Mouse (Mus musculus): ENCODE measurements around the gene Chrnb1. TPM values are rescaled to one million over a fixed set of nuclear protein-coding genes. Genes with fewer than 3 reads are reported as not detected.

The Chrnb1 gene
- total RNA-seq, 2 experiments from 2014 or later = 3.6 to 4.3 TPM

DNA sequence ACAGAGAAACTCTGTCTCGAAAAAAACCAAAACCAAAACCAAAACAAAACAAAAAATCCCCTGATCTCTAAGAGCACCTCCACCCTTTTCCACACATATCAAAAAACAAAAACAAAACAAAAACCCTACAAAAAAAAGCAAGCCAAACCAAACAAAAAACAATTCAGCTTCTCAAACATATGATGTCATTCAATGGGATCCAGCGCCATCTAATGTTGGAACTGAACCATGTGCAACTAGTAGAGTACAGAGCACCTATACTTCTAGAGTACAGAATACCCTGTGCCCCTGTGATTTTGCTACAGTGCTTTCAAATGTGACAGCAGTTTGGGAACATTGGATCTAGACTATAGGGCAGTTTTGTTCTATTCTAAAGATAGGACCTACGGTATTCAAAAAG is 41.0 kb downstream of the Chrnb1 start:
- DNase-seq = peak in 1 of 2 experiments; percentile 42
- intact Hi-C loops (cut with DNase I) = loop anchor here (1.0 kb wide), 2 partner anchors 72 to 98 kb away; partner anchors contain the start of gene Senp3

DNA sequence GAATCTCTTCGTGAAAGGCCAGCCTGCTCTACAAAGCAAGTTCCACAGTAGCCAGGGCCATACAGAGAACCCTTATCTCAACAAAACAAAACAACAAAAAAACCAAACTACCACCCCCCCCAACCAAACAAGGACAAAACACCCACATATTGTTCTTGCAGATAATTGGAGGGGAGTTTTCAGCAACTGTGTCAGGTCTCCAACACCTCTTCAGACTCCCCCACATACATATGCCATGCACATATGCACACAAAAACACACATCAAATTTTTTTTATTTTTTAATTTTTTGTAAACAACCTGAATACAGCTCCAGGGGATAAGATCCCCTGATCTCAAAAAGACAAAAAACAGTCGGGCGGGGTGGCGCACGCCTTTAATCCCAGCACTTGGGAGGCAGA is 41.5 kb downstream of the Chrnb1 start:
- intact Hi-C loops (cut with DNase I) = loop anchor here (1.0 kb wide), 2 partner anchors 72 to 98 kb away; partner anchors contain the start of gene Senp3
- DNase-seq = no peak

DNA sequence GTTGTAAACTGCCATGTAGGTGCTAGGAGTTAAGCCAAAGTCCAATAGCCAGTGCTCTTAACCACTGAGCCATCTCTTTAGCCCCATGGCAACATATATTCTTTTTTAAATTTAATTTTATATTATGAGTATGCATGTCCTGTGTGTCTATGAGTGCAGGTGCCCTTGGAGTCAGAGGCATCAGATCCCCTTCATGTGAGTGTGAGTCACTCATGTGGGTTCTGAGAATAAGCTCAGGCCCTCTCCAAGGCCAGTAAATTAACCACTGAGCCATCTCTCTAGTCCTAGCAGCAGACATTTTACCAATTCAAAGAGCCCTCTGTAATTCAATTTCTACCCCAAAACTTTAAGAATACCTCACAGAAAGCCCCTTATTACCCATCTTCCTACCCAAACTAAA is 43.1 kb downstream of the Chrnb1 start:
- intact Hi-C loops (cut with DNase I) = no loop called here
- DNase-seq = no peak

DNA sequence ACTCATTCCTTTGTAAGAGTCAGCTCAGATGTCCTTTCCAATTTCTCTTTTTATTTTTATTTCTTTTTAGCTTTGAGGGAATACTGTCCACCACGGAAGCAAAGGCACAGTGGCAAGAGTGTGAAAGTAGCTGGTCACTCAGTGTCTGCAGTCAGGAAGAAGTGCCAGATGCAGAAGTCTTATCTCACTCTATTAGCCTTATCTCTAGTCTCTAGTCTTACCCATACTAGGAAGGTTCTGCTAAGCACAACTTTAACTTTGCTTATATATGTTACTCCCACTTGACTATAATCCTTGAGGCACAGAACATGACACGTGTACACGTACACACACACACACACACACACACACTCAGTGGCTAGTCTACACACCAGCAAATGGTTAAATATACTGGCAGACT is 44.1 kb downstream of the Chrnb1 start:
- no peak for DNase-seq
- intact Hi-C loops (cut with DNase I) = no loop called here

Other genes starting within 250 kb of the Chrnb1 start
- gene Dnah2, start 246.8 kb downstream of the Chrnb1 start, total RNA-seq (2021) = under 1 TPM; 0.33 to 0.57 TPM
- 10 to 100 TPM; 77.4 to 98.0 TPM for gene Efnb3, start 235.7 kb downstream of the Chrnb1 start, total RNA-seq (2021)
- 1 to 10 TPM; 5.1 to 6.3 TPM for gene Wrap53, start 215.7 kb downstream of the Chrnb1 start, total RNA-seq (2021)
- 10 to 100 TPM; 13.9 to 17.0 TPM for gene Trp53, start 215.6 kb downstream of the Chrnb1 start, total RNA-seq (2021)
- 10 to 100 TPM; 20.9 to 22.5 TPM for gene Atp1b2, start 190.0 kb downstream of the Chrnb1 start, total RNA-seq (2021)
- gene Shbg, start 178.0 kb downstream of the Chrnb1 start, total RNA-seq (2021) = not detected
- gene Sat2, start 173.9 kb downstream of the Chrnb1 start, total RNA-seq (2021) = 1 to 10 TPM; 3.7 to 4.1 TPM
- 10 to 100 TPM; 87.3 to 98.6 TPM for gene Fxr2, start 163.0 kb downstream of the Chrnb1 start, total RNA-seq (2021)
- gene Sox15, start 140.6 kb downstream of the Chrnb1 start, total RNA-seq (2021) = not detected
- 10 to 100 TPM; 14.9 to 16.2 TPM for gene Mpdu1, start 133.3 kb downstream of the Chrnb1 start, total RNA-seq (2021)
- gene Cd68, start 129.8 kb downstream of the Chrnb1 start, total RNA-seq (2021) = 1 to 10 TPM; 8.7 to 9.1 TPM
- gene Eif4a1, start 123.5 kb downstream of the Chrnb1 start, total RNA-seq (2021) = 100 to 1,000 TPM; 188 to 222 TPM
- 10 to 100 TPM; 30.4 to 31.8 TPM for gene Senp3, start 113.9 kb downstream of the Chrnb1 start, total RNA-seq (2021)
- 1 to 10 TPM; 1.4 to 2.4 TPM for gene Tnfsf13, start 110.2 kb downstream of the Chrnb1 start, total RNA-seq (2021)
- 10 to 100 TPM; 16.3 to 21.0 TPM for gene Tnfsf12, start 100.1 kb downstream of the Chrnb1 start, total RNA-seq (2021)
- gene Tnfsfm13, start 99.8 kb downstream of the Chrnb1 start, total RNA-seq (2021) = 1 to 10 TPM; 4.4 to 4.6 TPM
- gene Polr2a, start 37.3 kb downstream of the Chrnb1 start, total RNA-seq (2021) = 10 to 100 TPM; 30.1 to 35.4 TPM
- gene Slc35g3, start 34.0 kb downstream of the Chrnb1 start, total RNA-seq (2021) = not detected
- 10 to 100 TPM; 39.0 to 43.1 TPM for gene Zbtb4, start 30.0 kb downstream of the Chrnb1 start, total RNA-seq (2021)
- gene Fgf11, start 5.9 kb upstream of the Chrnb1 start, total RNA-seq (2021) = 1 to 10 TPM; 2.4 to 3.0 TPM
- gene Tmem102, start 9.7 kb upstream of the Chrnb1 start, total RNA-seq (2021) = under 1 TPM; 0.41 to 0.56 TPM
- not detected for gene Gm39566, start 19.4 kb upstream of the Chrnb1 start, total RNA-seq (2021)
- not detected for gene Spem2, start 22.5 kb upstream of the Chrnb1 start, total RNA-seq (2021)
- gene Spem1, start 26.2 kb upstream of the Chrnb1 start, total RNA-seq (2021) = not detected
- gene Nlgn2, start 41.8 kb upstream of the Chrnb1 start, total RNA-seq (2021) = 1 to 10 TPM; 4.6 to 4.8 TPM
- 100 to 1,000 TPM; 189 to 220 TPM for gene Tmem256, start 42.6 kb upstream of the Chrnb1 start, total RNA-seq (2021)
- gene Plscr3, start 50.4 kb upstream of the Chrnb1 start, total RNA-seq (2021) = 10 to 100 TPM; 24.6 to 26.7 TPM
- gene Tnk1, start 62.8 kb upstream of the Chrnb1 start, total RNA-seq (2021) = under 1 TPM; 0.08 to 0.11 TPM
- gene Tmem95, start 82.1 kb upstream of the Chrnb1 start, total RNA-seq (2021) = not detected
- 1 to 10 TPM; 2.6 to 2.8 TPM for gene Kctd11, start 85.5 kb upstream of the Chrnb1 start, total RNA-seq (2021)
- gene Acap1, start 99.6 kb upstream of the Chrnb1 start, total RNA-seq (2021) = under 1 TPM; 0.78 to 0.89 TPM
- under 1 TPM; 0.73 to 0.89 TPM for gene 2810408A11Rik, start 105.0 kb upstream of the Chrnb1 start, total RNA-seq (2021)
- gene Neurl4, start 105.1 kb upstream of the Chrnb1 start, total RNA-seq (2021) = 10 to 100 TPM; 40.2 to 47.4 TPM
- 10 to 100 TPM; 28.2 to 32.1 TPM for gene Gps2, start 117.9 kb upstream of the Chrnb1 start, total RNA-seq (2021)
- 100 to 1,000 TPM; 420 to 449 TPM for gene Eif5a, start 126.0 kb upstream of the Chrnb1 start, total RNA-seq (2021)
- gene Ybx2, start 139.9 kb upstream of the Chrnb1 start, total RNA-seq (2021) = 10 to 100 TPM; 18.4 to 20.3 TPM
- 100 to 1,000 TPM; 385 to 406 TPM for gene Slc2a4, start 152.2 kb upstream of the Chrnb1 start, total RNA-seq (2021)
- gene Cldn7, start 168.8 kb upstream of the Chrnb1 start, total RNA-seq (2021) = not detected
- 100 to 1,000 TPM; 160 to 169 TPM for gene Ctdnep1, start 185.2 kb upstream of the Chrnb1 start, total RNA-seq (2021)
- 10 to 100 TPM; 47.0 to 47.4 TPM for gene Elp5, start 186.6 kb upstream of the Chrnb1 start, total RNA-seq (2021)
- 100 to 1,000 TPM; 306 to 329 TPM for gene Gabarap, start 195.2 kb upstream of the Chrnb1 start, total RNA-seq (2021)
- 10 to 100 TPM; 23.1 to 23.4 TPM for gene Phf23, start 199.8 kb upstream of the Chrnb1 start, total RNA-seq (2021)
- 1 to 10 TPM; 5.0 to 6.1 TPM for gene Dvl2, start 204.7 kb upstream of the Chrnb1 start, total RNA-seq (2021)
- gene Acadvl, start 219.5 kb upstream of the Chrnb1 start, total RNA-seq (2021) = 1,000 to 10,000 TPM; 1,292 to 1,425 TPM
- gene Dlg4, start 221.0 kb upstream of the Chrnb1 start, total RNA-seq (2021) = 1 to 10 TPM; 6.3 to 7.4 TPM